Mouse (Mus musculus) neutrophil, adult 65 days (primary cell): ENCODE measurements around the gene Fgf8. TPM values are rescaled to one million over a fixed set of nuclear protein-coding genes. Genes with fewer than 3 reads are reported as not detected.

Experiments
- total RNA-seq: library from RNA; stranded (reverse); gene quantifications from 2 replicates; pipeline ENCODE4 v1.2.4, GENCODE M21; 2023

Fgf8 gene
- not detected in 2 replicates for total RNA-seq

GRCm38 (mm10) chr19:45742218-45742983 is at the start of gene Fgf8:
Gene Fgf8 (minus strand): TSS chr19:45742915.

DNA sequence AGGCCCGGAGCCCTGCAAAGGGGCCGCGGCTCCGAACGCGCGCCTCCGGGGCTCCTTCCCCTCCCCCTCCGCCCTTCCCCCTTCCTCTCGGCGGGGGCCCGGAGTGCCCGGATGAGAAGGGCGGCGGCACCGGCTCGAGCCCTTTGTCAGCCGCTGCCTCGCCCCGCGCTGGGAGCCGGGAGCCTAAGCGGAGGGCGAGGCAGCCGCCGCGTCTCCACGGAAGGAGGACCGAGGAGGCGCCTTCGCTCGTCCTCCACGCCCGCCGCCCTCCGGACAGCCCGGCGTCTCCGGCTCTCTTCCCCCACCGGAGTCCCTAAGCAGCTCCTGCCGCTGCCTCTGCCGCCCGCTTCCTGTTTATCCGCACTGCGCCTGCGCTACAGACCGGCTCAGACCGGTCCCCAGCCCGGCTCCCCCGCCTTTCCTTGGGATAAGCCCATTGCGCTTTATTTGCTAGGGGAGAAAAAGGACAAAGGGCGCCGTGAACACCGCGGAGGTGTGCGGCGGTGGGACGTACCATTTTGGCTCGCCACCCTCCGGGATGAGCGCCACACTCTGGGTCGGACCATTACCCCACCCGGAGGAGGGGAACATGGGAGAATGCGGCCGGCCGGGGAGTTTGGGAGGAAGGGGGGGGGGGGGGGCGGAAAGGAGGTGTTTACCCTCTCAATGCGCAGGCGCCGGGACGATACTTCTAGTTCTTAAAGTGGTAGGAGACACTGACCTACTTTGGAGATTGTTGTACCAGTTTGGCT is 40.6 kb upstream of the Fgf8 start, which contains the start of gene Mgea5:
Gene Mgea5, minus strand, starts transcription at position 657 of the 752 bp plus-strand sequence.

GRCm38 (mm10) chr19:45749243-45750043 is 6.7 kb upstream of the Fgf8 start, which contains the start of gene Npm3:
Gene Npm3 (minus strand): TSS chr19:45749591.

Other genes starting within 250 kb of the Fgf8 start
- gene Poll, start 182.4 kb downstream of the Fgf8 start, total RNA-seq: 6.0 and 6.5 TPM in 2 replicates
- 4.6 and 9.2 TPM in 2 replicates for gene Gm17018, start 182.3 kb downstream of the Fgf8 start, total RNA-seq
- gene Fbxw4, start 82.6 kb downstream of the Fgf8 start, total RNA-seq: 28.6 and 36.6 TPM in 2 replicates
- gene Npm3, start 6.7 kb upstream of the Fgf8 start, total RNA-seq: 14.2 and 20.7 TPM in 2 replicates
- 242 and 314 TPM in 2 replicates for gene Mgea5, start 40.9 kb upstream of the Fgf8 start, total RNA-seq
- 0.34 and 0.38 TPM in 2 replicates for gene Kcnip2, start 73.1 kb upstream of the Fgf8 start, total RNA-seq